40 mouse cellular contexts compared by ENCODE assay signal in genomic region chr6:24683113-24683512, GRCm38 (mm10). TPM values are rescaled to one million over a fixed set of nuclear protein-coding genes. Genes with fewer than 3 reads are reported as not detected.
"Had no signal": no experiment of that assay in that cellular context is flagged by ENCODE, and none has a peak within 500 bp of the region (broad histone marks: within the 10 kb centered on the region; RNA-seq: fewer than 3 reads in every experiment).

No protein-coding gene starts in this region.

- H3K4me1 ChIP-seq: limb, embryonic 10.5 days; limb, embryonic 12.5 days; limb, embryonic 13.5 days; limb, embryonic 15.5 days; liver, embryonic 12.5 days; liver, embryonic 13.5 days; liver, embryonic 15.5 days; lung, embryonic 15.5 days; midbrain, embryonic 10.5 days; midbrain, embryonic 12.5 days; midbrain, embryonic 13.5 days; midbrain, embryonic 15.5 days; neural tube, embryonic 12.5 days; neural tube, embryonic 13.5 days had no signal

- H3K4me3 ChIP-seq: limb, embryonic 10.5 days; limb, embryonic 12.5 days; limb, embryonic 13.5 days; limb, embryonic 15.5 days; liver, embryonic 12.5 days; liver, embryonic 13.5 days; liver, embryonic 15.5 days; lung, embryonic 15.5 days; megakaryocyte, embryonic 14.5 days; midbrain, embryonic 10.5 days; midbrain, embryonic 12.5 days; midbrain, embryonic 13.5 days; midbrain, embryonic 15.5 days; myocyte; neural tube, embryonic 12.5 days; neural tube, embryonic 13.5 days had no signal

- H3K9ac ChIP-seq: limb, embryonic 12.5 days; limb, embryonic 13.5 days; limb, embryonic 15.5 days; liver, embryonic 12.5 days; liver, embryonic 13.5 days; liver, embryonic 14.5 days; liver, embryonic 15.5 days; liver, postnatal 0 days; lung, embryonic 14.5 days; lung, embryonic 15.5 days; midbrain, embryonic 12.5 days; midbrain, embryonic 13.5 days; midbrain, embryonic 15.5 days; neural tube, embryonic 12.5 days; neural tube, embryonic 13.5 days had no signal

- H3K4me2 ChIP-seq: limb, embryonic 12.5 days; limb, embryonic 13.5 days; limb, embryonic 15.5 days; liver, embryonic 11.5 days; liver, embryonic 12.5 days; liver, embryonic 13.5 days; liver, embryonic 15.5 days; lung, embryonic 14.5 days; lung, embryonic 15.5 days; midbrain, embryonic 11.5 days; midbrain, embryonic 12.5 days; midbrain, embryonic 13.5 days; midbrain, embryonic 15.5 days; neural tube, embryonic 12.5 days; neural tube, embryonic 13.5 days had no signal

- DNase-seq: left cerebral cortex, postnatal 4 days; liver; liver, embryonic 13.5 days; liver, postnatal 0 days; lung, adult 18-20 months; lung, adult 2 months; lung, embryonic 14.5 days; lung, postnatal 10 days; lung, postnatal 14 days; lung, postnatal 36 days; lung, postnatal 4 days; midbrain, embryonic 14.5 days had no signal

- H3K27ac ChIP-seq: limb, embryonic 10.5 days; limb, embryonic 12.5 days; limb, embryonic 13.5 days; limb, embryonic 15.5 days; liver, embryonic 12.5 days; liver, embryonic 13.5 days; liver, embryonic 14.5 days; liver, embryonic 15.5 days; lung, embryonic 15.5 days; macrophage; midbrain, embryonic 10.5 days; midbrain, embryonic 12.5 days; midbrain, embryonic 13.5 days; midbrain, embryonic 15.5 days; neural tube, embryonic 12.5 days; neural tube, embryonic 13.5 days had no signal

- H3K27me3 ChIP-seq: limb, embryonic 12.5 days; limb, embryonic 13.5 days; limb, embryonic 15.5 days; liver, embryonic 12.5 days; liver, embryonic 13.5 days; liver, embryonic 15.5 days; lung, embryonic 15.5 days; megakaryocyte, embryonic 14.5 days; midbrain, embryonic 12.5 days; midbrain, embryonic 13.5 days; midbrain, embryonic 15.5 days; neural tube, embryonic 12.5 days; neural tube, embryonic 13.5 days had no signal

- ATAC-seq: liver, embryonic 12.5 days; liver, postnatal 0 days; lung, postnatal 0 days; midbrain, embryonic 13.5 days; midbrain, embryonic 15.5 days; midbrain, embryonic 16.5 days had no signal

- H3K36me3 ChIP-seq: limb, embryonic 10.5 days; limb, embryonic 12.5 days; limb, embryonic 13.5 days; limb, embryonic 15.5 days; liver, embryonic 12.5 days; liver, embryonic 13.5 days; liver, embryonic 15.5 days; lung, embryonic 15.5 days; midbrain, embryonic 10.5 days; midbrain, embryonic 12.5 days; midbrain, embryonic 13.5 days; midbrain, embryonic 15.5 days; neural tube, embryonic 12.5 days; neural tube, embryonic 13.5 days had no signal

- H3K9me3 ChIP-seq: limb, embryonic 10.5 days; limb, embryonic 12.5 days; limb, embryonic 13.5 days; limb, embryonic 15.5 days; liver, embryonic 12.5 days; liver, embryonic 13.5 days; liver, embryonic 15.5 days; lung, embryonic 15.5 days; megakaryocyte, embryonic 14.5 days; midbrain, embryonic 10.5 days; midbrain, embryonic 12.5 days; midbrain, embryonic 13.5 days; midbrain, embryonic 15.5 days; neural tube, embryonic 12.5 days; neural tube, embryonic 13.5 days had no signal

RNA-seq across cellular contexts. Expression of gene Hyal6, which starts 49.9 kb away (rescaled TPM):
- polyA plus RNA-seq: limb, embryonic 10.5 days; limb, embryonic 11.5 days; limb, embryonic 12.5 days; limb, embryonic 13.5 days; limb, embryonic 14.5 days; limb, embryonic 15.5 days; liver, adult 2 months; liver, embryonic 11.5 days; liver, embryonic 12.5 days; liver, embryonic 15.5 days; liver, embryonic 16.5 days; lung, adult 2 months; lung, embryonic 14.5 days; lung, embryonic 15.5 days; lung, embryonic 16.5 days; lung, postnatal 0 days; macrophage; midbrain, embryonic 10.5 days; midbrain, embryonic 11.5 days; midbrain, embryonic 12.5 days; midbrain, embryonic 13.5 days; midbrain, embryonic 14.5 days; midbrain, embryonic 15.5 days; midbrain, embryonic 16.5 days; midbrain, postnatal 0 days; neural tube, embryonic 11.5 days; neural tube, embryonic 12.5 days; neural tube, embryonic 13.5 days had no signal
